Mouse (Mus musculus): ENCODE results near the gene Cryl1. TPM values are rescaled to one million over a fixed set of nuclear protein-coding genes. Genes with fewer than 3 reads are reported as not detected.

Cryl1 gene
- polyA plus RNA-seq, 1 experiment from 2014 or later: 10.3 TPM

DNA sequence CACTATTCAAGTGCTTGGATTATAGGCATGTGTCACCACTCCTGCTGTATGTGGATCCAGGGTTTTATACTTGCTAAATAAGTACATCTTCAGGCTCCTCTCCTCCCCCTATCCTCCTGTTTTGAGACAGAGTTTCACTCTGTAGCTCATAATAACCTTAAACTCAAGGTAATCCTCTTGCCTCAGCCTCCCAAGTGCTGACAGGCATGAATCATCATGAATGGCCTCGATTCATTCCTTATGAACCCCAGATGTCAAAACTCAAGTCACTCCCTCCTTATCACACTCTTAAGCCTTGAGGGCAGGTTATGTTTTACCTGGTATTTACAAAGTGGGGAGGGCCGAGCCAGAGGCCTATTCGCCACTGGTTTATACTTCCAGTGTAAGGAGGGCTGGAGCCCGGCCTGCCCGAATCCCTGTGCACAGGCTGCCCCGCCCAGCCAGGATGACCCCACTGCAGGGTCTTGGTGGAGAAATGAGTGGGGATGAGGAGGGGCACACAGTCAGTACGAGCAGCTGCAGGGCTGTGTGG is 121.8 kb downstream of the Cryl1 start:
- Histone ChIP-seq H3K27ac (no peak overlapping the region), H3K4me3 (replicated peaks; ENCODE audit: low read length) (no peak overlapping the region), H3K9me3 (ENCODE audit: control insufficient read depth, low read length) (no peaks in the 10 kb centered on the region), H3K4me1 (replicated peaks; ENCODE audit: control insufficient read depth, insufficient read depth, low read length) (no peaks in the 10 kb centered on the region), H3K36me3 (replicated peaks; ENCODE audit: control insufficient read depth, insufficient read depth) (no peaks in the 10 kb centered on the region), H3K27me3 (ENCODE audit: control insufficient read depth, insufficient read depth, low read length) (no peaks in the 10 kb centered on the region), H3K4me2 (replicated peaks) (no peak overlapping the region), H3K9ac (no peak overlapping the region)
- WGBS: 92% methylated on average over 7 of the region's 7 CpGs
- no peak for ATAC-seq (ENCODE audit: low FRiP score)
- DNase-seq (ENCODE audit: low spot score): no peak

DNA sequence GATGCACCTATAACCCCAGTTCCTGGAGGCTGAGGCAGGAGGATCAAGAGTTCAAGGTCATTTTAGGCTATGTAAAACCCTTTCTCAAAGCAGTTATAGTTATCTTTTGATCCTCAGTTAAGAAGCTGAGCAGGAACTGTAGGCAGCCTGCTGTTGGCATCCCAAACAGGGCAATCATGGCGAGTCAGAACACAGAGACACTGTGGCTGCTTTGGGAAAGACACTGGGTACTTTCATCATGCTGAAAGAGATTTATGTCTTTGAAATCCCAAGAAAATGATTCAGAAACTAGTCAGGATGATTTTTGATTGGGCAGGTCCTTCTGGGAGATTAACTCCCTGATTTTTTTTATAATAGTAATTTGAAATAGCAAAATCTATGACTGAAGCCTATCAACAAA is 126.0 kb downstream of the Cryl1 start:
- no peaks in the 10 kb centered on the region for H3K4me1 ChIP-seq (replicated peaks; ENCODE audit: control insufficient read depth, insufficient read depth, low read length)
- ATAC-seq (ENCODE audit: low FRiP score) (no peak), DNase-seq (ENCODE audit: low spot score) (no peak)
- 77% methylated on average over 1 of the region's 1 CpGs for WGBS
- H3K4me3 ChIP-seq (replicated peaks; ENCODE audit: low read length): no peak overlapping the region
- H3K27ac ChIP-seq: no peak overlapping the region
- no peaks in the 10 kb centered on the region for H3K9me3 ChIP-seq (ENCODE audit: control insufficient read depth, low read length)
- no peaks in the 10 kb centered on the region for H3K27me3 ChIP-seq (ENCODE audit: control insufficient read depth, insufficient read depth, low read length)
- no peak overlapping the region for H3K4me2 ChIP-seq (replicated peaks)
- no peaks in the 10 kb centered on the region for H3K36me3 ChIP-seq (replicated peaks; ENCODE audit: control insufficient read depth, insufficient read depth)
- H3K9ac ChIP-seq: no peak overlapping the region

DNA sequence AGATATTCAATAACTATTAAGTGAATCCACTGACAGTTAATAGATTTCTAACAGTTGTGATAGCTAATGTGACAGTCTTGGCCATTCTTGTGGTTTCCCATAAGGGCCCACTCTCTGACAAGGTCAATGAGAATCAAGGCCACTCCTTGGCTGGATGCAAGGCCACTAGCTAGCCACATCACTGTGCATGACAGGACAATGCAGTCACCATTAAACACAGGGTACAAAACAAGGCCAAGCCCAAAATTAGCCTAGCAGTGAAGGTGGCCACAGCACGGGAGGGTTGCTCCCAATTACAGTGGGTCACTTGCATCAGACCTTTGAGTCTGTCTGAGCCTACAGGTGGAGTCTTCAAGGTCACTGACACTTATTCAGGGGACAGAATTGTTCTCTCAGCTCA is 126.5 kb downstream of the Cryl1 start:
- no peaks in the 10 kb centered on the region for H3K9me3 ChIP-seq (ENCODE audit: control insufficient read depth, low read length)
- H3K27me3 ChIP-seq (ENCODE audit: control insufficient read depth, insufficient read depth, low read length): no peaks in the 10 kb centered on the region
- no peak overlapping the region for H3K4me3 ChIP-seq (replicated peaks; ENCODE audit: low read length)
- no peaks in the 10 kb centered on the region for H3K4me1 ChIP-seq (replicated peaks; ENCODE audit: control insufficient read depth, insufficient read depth, low read length)
- H3K9ac ChIP-seq: no peak overlapping the region
- ATAC-seq (ENCODE audit: low FRiP score) (no peak), DNase-seq (ENCODE audit: low spot score) (no peak)
- H3K36me3 ChIP-seq (replicated peaks; ENCODE audit: control insufficient read depth, insufficient read depth): no peaks in the 10 kb centered on the region
- 71% methylated on average over 1 of the region's 1 CpGs for WGBS
- H3K4me2 ChIP-seq (replicated peaks): no peak overlapping the region
- H3K27ac ChIP-seq: no peak overlapping the region

DNA sequence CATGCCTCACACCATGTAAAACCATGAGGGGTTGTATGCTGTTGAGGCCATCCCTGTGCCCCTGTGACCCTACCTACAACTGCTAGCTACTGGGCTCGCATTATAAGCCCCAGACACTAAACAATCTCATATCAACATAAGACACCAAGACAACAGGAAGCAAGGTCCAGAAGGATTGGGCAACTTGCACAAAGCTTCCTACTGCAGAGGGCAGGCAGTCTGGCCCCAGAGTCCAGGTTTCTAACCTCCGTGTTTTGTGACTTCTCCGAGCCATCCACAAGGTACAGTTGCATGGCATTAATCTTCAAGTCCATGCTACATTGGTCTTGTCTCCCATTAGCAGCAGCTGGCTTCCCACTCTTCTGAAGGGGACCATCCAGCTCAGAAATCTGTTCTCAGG is 129.4 kb downstream of the Cryl1 start:
- 91% methylated on average over 3 of the region's 3 CpGs for WGBS
- no peaks in the 10 kb centered on the region for H3K36me3 ChIP-seq (replicated peaks; ENCODE audit: control insufficient read depth, insufficient read depth)
- no peak overlapping the region for H3K4me2 ChIP-seq (replicated peaks)
- H3K27me3 ChIP-seq (ENCODE audit: control insufficient read depth, insufficient read depth, low read length): no peaks in the 10 kb centered on the region
- H3K4me3 ChIP-seq (replicated peaks; ENCODE audit: low read length): no peak overlapping the region
- no peak for ATAC-seq (ENCODE audit: low FRiP score)
- H3K27ac ChIP-seq: no peak overlapping the region
- H3K9ac ChIP-seq: no peak overlapping the region
- DNase-seq (ENCODE audit: low spot score): no peak
- no peaks in the 10 kb centered on the region for H3K9me3 ChIP-seq (ENCODE audit: control insufficient read depth, low read length)
- H3K4me1 ChIP-seq (replicated peaks; ENCODE audit: control insufficient read depth, insufficient read depth, low read length): no peaks in the 10 kb centered on the region

DNA sequence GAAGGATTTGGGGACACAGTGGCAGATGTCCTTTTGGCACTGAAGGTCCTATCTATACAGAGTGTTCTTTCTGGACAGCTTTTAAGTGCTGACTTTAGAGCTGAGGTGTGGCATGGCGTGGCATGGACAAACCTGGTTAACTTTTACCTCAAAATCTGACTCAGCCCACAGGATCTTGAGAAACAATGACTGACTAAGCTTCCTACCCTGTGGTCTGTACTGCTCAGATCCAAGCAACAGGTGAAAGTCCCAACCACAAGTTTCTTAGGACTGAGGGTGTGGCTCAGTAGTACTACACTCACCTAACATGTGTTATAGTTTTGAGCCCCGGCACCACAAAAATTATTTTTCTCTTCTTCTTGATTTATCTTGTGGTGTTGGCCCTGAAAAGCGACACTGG is 130.0 kb downstream of the Cryl1 start:
- ATAC-seq (ENCODE audit: low FRiP score): no peak
- DNase-seq (ENCODE audit: low spot score): no peak
- Histone ChIP-seq H3K4me3 (replicated peaks; ENCODE audit: low read length) (no peak overlapping the region), H3K36me3 (replicated peaks; ENCODE audit: control insufficient read depth, insufficient read depth) (no peaks in the 10 kb centered on the region), H3K4me2 (replicated peaks) (no peak overlapping the region), H3K9ac (no peak overlapping the region), H3K27me3 (ENCODE audit: control insufficient read depth, insufficient read depth, low read length) (no peaks in the 10 kb centered on the region), H3K27ac (no peak overlapping the region), H3K9me3 (ENCODE audit: control insufficient read depth, low read length) (no peaks in the 10 kb centered on the region), H3K4me1 (replicated peaks; ENCODE audit: control insufficient read depth, insufficient read depth, low read length) (no peaks in the 10 kb centered on the region)
- WGBS: 91% methylated on average over 3 of the region's 3 CpGs

DNA sequence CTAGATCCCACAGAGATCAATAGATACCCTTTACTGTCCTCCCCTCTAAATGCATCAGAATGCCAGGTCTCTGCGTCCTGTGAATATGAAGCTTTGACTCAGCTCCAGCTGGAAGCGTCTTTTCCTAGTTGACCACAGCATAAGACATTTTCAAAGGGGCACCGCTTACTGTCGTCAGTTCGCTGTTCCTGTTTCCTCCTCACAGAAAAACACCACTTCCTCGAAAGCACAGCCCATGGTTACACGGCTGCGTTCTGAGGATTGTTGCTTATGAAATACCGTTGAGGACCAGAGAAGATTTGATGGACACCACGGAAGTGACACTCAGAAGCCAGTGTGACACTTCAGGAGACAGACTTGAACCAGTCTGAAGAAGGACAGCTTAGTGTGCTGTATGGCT is 134.4 kb downstream of the Cryl1 start:
- Histone ChIP-seq H3K4me3 (replicated peaks; ENCODE audit: low read length) (no peak overlapping the region), H3K27ac (no peak overlapping the region), H3K4me2 (replicated peaks) (no peak overlapping the region), H3K4me1 (replicated peaks; ENCODE audit: control insufficient read depth, insufficient read depth, low read length) (no peaks in the 10 kb centered on the region), H3K9ac (no peak overlapping the region), H3K9me3 (ENCODE audit: control insufficient read depth, low read length) (no peaks in the 10 kb centered on the region), H3K27me3 (ENCODE audit: control insufficient read depth, insufficient read depth, low read length) (no peaks in the 10 kb centered on the region), H3K36me3 (replicated peaks; ENCODE audit: control insufficient read depth, insufficient read depth) (no peaks in the 10 kb centered on the region)
- DNase-seq (ENCODE audit: low spot score) (no peak), ATAC-seq (ENCODE audit: low FRiP score) (no peak)
- 86% methylated on average over 10 of the region's 10 CpGs for WGBS

DNA sequence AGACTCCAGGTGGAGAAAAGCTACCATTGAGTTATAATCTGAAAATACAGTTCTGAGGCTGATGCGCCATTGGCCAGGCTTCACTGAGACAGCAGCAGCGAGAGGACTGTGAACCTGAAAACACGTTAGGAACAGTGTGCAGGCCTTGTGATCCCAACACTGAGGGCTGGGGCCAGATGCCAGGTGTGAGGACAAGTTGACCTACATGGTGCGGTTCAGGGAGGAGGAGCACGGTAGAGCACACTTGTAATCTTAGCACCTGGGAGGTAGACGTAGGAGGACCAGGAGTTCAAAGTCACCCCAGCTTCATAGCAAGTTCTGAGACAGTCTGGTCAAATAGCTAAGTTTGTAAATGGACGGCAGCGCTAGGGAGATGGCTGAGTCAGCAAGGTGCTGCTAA is 139.0 kb downstream of the Cryl1 start:
- H3K27me3 ChIP-seq (ENCODE audit: control insufficient read depth, insufficient read depth, low read length): no peaks in the 10 kb centered on the region
- 92% methylated on average over 8 of the region's 8 CpGs for WGBS

DNA sequence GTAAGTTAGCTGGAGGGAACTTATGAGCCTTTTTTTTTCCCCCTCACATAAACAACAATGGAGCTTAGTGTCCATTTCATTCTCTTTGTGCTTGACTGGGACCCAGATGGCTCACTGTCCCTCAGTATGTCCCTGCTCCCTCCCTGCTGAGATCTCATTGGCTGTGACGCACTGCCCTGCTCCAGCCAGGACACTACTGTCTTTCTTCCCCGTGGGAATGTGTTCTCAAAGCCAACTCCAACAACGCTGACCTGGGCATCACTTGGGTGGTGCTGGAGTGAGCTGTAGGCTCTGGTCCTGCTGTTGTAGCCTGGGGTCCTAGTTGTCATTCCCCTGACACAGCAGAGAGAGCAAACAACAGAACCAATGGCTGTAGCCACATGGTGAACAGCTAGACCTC is 149.7 kb downstream of the Cryl1 start:
- Histone ChIP-seq H3K4me2 (replicated peaks) (no peak overlapping the region), H3K27me3 (ENCODE audit: control insufficient read depth, insufficient read depth, low read length) (no peaks in the 10 kb centered on the region), H3K9me3 (ENCODE audit: control insufficient read depth, low read length) (no peaks in the 10 kb centered on the region), H3K4me3 (replicated peaks; ENCODE audit: low read length) (no peak overlapping the region), H3K4me1 (replicated peaks; ENCODE audit: control insufficient read depth, insufficient read depth, low read length) (no peaks in the 10 kb centered on the region), H3K36me3 (replicated peaks; ENCODE audit: control insufficient read depth, insufficient read depth) (no peaks in the 10 kb centered on the region), H3K9ac (no peak overlapping the region), H3K27ac (no peak overlapping the region)
- WGBS: 44% methylated on average over 3 of the region's 3 CpGs
- DNase-seq (ENCODE audit: low spot score) (no peak), ATAC-seq (ENCODE audit: low FRiP score) (no peak)

More for the DNA sequence above, 139.0 kb downstream of the Cryl1 start:
- Histone ChIP-seq H3K4me3 (replicated peaks; ENCODE audit: low read length) (no peak overlapping the region), H3K4me1 (replicated peaks; ENCODE audit: control insufficient read depth, insufficient read depth, low read length) (no peaks in the 10 kb centered on the region), H3K9ac (no peak overlapping the region), H3K4me2 (replicated peaks) (no peak overlapping the region), H3K27ac (no peak overlapping the region), H3K9me3 (ENCODE audit: control insufficient read depth, low read length) (no peaks in the 10 kb centered on the region), H3K36me3 (replicated peaks; ENCODE audit: control insufficient read depth, insufficient read depth) (no peaks in the 10 kb centered on the region)
- DNase-seq (ENCODE audit: low spot score): no peak
- ATAC-seq (ENCODE audit: low FRiP score): no peak

DNA sequence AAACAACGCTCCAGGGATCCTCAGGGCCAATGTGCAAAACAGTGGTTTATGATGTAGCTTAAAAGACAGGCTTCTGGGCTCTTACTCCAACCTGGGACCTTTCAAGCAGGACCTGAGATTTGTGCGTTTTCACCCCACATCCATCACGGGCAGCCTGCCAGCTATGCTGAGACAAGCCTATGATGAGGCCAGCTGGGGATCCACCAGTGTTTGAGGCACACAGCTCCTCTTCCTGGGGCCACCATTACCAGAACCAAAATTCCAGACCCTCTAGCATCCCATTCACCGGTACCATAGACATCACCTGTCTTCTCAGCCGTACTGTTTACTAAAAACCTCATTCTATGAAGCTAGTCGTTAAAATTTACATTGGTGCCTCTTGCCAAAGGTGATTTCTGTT is 151.8 kb downstream of the Cryl1 start:
- WGBS: 86% methylated on average over 6 of the region's 6 CpGs
- Histone ChIP-seq H3K4me3 (replicated peaks; ENCODE audit: low read length) (no peak overlapping the region), H3K4me1 (replicated peaks; ENCODE audit: control insufficient read depth, insufficient read depth, low read length) (no peaks in the 10 kb centered on the region), H3K4me2 (replicated peaks) (no peak overlapping the region), H3K36me3 (replicated peaks; ENCODE audit: control insufficient read depth, insufficient read depth) (no peaks in the 10 kb centered on the region), H3K27ac (no peak overlapping the region), H3K9ac (no peak overlapping the region), H3K27me3 (ENCODE audit: control insufficient read depth, insufficient read depth, low read length) (no peaks in the 10 kb centered on the region), H3K9me3 (ENCODE audit: control insufficient read depth, low read length) (no peaks in the 10 kb centered on the region)
- DNase-seq (ENCODE audit: low spot score) (no peak), ATAC-seq (ENCODE audit: low FRiP score) (no peak)

DNA sequence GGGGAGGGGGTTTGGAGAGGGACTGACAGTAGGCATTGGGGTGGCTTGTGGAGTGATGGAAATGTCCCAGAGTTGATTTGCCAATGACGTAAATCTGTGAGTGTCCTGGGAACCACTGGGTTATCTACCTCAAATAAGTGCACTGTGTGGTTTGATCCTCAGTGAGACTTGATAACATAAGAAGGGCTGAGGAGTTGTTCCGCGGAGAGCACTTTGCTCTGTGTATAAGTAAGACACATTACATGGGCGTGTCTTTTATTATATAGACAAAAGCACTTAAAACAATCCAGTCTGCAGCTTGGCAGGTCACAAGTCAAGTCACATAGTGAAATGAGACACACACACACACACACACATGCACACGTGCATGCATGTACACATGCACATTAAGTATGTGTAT is 155.4 kb downstream of the Cryl1 start:
- H3K9me3 ChIP-seq (ENCODE audit: control insufficient read depth, low read length): no peaks in the 10 kb centered on the region
- no peak overlapping the region for H3K4me2 ChIP-seq (replicated peaks)
- H3K27me3 ChIP-seq (ENCODE audit: control insufficient read depth, insufficient read depth, low read length): no peaks in the 10 kb centered on the region
- 90% methylated on average over 5 of the region's 5 CpGs for WGBS
- no peak for DNase-seq (ENCODE audit: low spot score)
- no peak overlapping the region for H3K4me3 ChIP-seq (replicated peaks; ENCODE audit: low read length)
- H3K36me3 ChIP-seq (replicated peaks; ENCODE audit: control insufficient read depth, insufficient read depth): no peaks in the 10 kb centered on the region
- no peak for ATAC-seq (ENCODE audit: low FRiP score)
- no peak overlapping the region for H3K9ac ChIP-seq
- H3K4me1 ChIP-seq (replicated peaks; ENCODE audit: control insufficient read depth, insufficient read depth, low read length): no peaks in the 10 kb centered on the region
- no peak overlapping the region for H3K27ac ChIP-seq

All from hindbrain, embryonic 14.5 days (tissue).